Mouse (Mus musculus) liver, adult 2 months (tissue): ENCODE measurements around the gene Actrt3.

Experiments
- CTCF ChIP-seq: fragments of 200-500 bp; IDR thresholded peaks from 2 replicates; pipeline ENCODE4 v1.5.1; 2011; ENCODE audit warnings: low read depth, low read length, control low read depth
- POLR2A ChIP-seq: fragments of 200-500 bp; IDR thresholded peaks from 2 replicates; pipeline ENCODE4 v1.6.1; 2011; ENCODE audit warnings: low read length, control low read depth; ENCODE audit not compliant: insufficient read depth; ENCODE audit errors: extremely low read depth

GRCm38 (mm10) chr3:30647440-30648090, 47.8 kb upstream of the Actrt3 start, which contains the start of gene Lrrc34:
- TF ChIP-seq CTCF, result no peak
- TF ChIP-seq POLR2A, result no peak
